Mouse (Mus musculus) heart, postnatal 10 days (tissue): Measurements from ENCODE around the gene Rassf4. TPM values are rescaled to one million over a fixed set of nuclear protein-coding genes. Genes with fewer than 3 reads are reported as not detected.

Experiments used
- DNase-seq, 2 experiments: peaks; one replicate each; pipeline ENCODE4 v3.0.0; 2021
- intact Hi-C: fragments of 180-260 bp; cut with DNase I; formaldehyde crosslinking; loops from one replicate; pipeline ENCODE4 v1.15.1; 2025
- total RNA-seq, 2 experiments: library from RNA; stranded (reverse); gene quantifications; 2 replicates each; pipeline ENCODE4 v1.2.3; 2021

The Rassf4 gene
- total RNA-seq, 2 experiments from 2014 or later: 5.0 to 6.5 TPM

DNA sequence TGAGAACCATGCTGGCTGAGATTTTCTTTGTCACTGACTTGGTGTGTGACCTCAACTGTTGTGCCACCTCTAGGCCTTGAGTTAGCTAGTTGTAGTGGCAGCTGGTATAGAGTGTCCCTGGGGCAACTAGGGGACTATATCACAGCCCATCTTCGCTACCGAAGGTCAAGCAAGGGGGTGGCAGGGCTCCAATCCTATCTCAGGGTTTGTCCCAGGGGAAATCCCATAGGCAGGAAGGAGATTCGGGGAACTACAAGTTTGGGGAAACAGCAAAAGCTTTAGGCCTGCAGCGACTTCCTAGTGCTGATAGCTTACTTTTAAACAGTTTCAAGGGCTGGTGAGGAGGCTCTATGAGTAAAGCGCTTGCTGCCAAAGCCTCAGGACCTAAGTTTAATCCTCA, 1.4 kb downstream of the Rassf4 start:
- intact Hi-C loops: no loop called here

GRCm38 (mm10) chr6:116671768-116672167, 2.0 kb downstream of the Rassf4 start:
- intact Hi-C loops: no loop called here
- no peak for DNase-seq

More for the DNA sequence above, 1.4 kb downstream of the Rassf4 start:
- peak in 1 of 2 experiments; percentile 30 for DNase-seq

DNA sequence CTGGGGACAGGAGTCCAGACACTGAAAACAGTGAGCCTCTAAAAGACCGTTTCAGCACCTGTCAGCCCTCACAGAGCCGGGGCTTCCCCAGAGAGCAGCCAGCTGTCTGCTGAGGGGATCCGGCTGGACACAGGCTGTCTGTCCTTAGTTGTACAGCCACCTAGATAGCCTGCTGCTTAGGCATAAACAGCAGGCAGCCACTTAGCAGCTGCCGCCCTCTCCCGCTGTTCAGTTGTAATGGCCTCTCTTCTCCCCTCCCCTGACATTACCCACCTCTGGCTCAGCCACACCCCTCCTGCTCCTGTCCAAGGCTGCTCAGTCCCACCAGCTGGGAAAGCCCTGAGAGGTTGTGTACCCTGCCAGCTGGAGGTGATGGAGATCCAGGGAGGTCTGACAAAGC, 2.7 kb downstream of the Rassf4 start:
- DNase-seq: peak; percentile 61 to 71

DNA sequence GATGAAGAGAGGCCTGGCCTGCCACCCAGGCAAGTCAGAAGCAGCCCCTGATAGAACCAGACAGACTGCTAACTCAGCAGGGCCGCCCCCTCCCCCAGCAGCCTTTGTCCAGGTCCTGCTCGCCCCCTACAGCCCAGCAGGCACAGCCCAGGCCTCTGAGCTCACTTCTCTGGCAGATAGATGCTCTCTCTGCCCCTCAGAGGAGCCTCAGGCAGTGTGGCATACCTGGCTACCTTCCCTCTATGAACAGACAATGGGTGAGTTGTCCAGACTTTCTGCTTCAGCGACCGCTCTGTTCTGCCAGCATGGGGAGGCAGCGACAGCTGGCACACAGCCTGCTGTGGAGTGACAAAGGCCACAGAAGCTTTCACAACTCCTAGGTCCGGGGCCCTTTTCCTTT, 3.6 kb downstream of the Rassf4 start:
- DNase-seq: peak in 1 of 2 experiments; percentile 46
- intact Hi-C loops: no loop called here

More for the DNA sequence above, 2.7 kb downstream of the Rassf4 start:
- intact Hi-C loops: no loop called here

- DNase-seq: no peak
- intact Hi-C loops: no loop called here
Observed at GRCm38 (mm10) chr6:116668682-116669470, 4.9 kb downstream of the Rassf4 start.

DNA sequence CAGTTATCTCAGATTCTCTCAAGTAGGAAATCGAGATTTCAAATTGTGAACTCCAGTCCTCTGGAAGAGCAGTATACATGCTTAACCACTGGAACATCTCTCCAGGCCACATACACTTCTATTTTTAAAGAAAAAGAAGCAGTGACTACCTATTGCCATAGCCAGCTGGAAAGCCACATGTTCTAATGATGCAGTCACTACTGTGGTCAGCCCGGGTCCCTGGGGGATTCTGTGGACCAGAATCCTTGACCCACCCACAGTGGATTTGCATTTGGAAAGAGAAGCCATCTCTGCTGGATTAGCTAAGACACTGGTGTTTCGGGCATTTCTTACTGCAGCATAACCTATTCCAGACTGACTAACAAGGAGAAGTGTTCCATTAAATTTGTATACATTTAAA, 6.4 kb downstream of the Rassf4 start:
- intact Hi-C loops: no loop called here
- DNase-seq: no peak

DNA sequence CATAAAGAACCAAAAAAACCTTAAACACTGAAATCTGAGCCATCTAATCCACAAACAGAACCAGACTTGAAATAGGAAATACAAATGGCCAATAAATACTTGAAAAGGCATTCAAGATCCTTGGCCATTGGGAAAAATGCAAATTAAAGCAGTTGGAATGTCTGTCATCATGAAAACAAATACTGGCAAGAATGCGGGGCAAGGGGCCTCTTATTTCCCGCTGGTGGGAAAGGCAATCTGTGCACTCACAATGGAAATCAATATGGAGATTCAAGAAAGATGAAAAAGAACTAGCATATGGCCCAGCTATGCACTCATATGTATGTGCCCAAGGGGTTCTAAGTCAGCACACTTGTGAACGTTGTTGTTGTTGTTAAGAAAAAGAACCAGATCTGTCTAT, 6.9 kb downstream of the Rassf4 start:
- no peak for DNase-seq
- intact Hi-C loops: no loop called here

GRCm38 (mm10) chr6:116666085-116666750, 7.5 kb downstream of the Rassf4 start:
- intact Hi-C loops: no loop called here
- DNase-seq: no peak

GRCm38 (mm10) chr6:116664830-116665229, 8.9 kb downstream of the Rassf4 start:
- intact Hi-C loops: no loop called here
- no peak for DNase-seq

GRCm38 (mm10) chr6:116664031-116664430, 9.7 kb downstream of the Rassf4 start:
- intact Hi-C loops: no loop called here
- DNase-seq: no peak

GRCm38 (mm10) chr6:116663364-116663763, 10.4 kb downstream of the Rassf4 start:
- intact Hi-C loops: no loop called here
- DNase-seq: no peak

DNA sequence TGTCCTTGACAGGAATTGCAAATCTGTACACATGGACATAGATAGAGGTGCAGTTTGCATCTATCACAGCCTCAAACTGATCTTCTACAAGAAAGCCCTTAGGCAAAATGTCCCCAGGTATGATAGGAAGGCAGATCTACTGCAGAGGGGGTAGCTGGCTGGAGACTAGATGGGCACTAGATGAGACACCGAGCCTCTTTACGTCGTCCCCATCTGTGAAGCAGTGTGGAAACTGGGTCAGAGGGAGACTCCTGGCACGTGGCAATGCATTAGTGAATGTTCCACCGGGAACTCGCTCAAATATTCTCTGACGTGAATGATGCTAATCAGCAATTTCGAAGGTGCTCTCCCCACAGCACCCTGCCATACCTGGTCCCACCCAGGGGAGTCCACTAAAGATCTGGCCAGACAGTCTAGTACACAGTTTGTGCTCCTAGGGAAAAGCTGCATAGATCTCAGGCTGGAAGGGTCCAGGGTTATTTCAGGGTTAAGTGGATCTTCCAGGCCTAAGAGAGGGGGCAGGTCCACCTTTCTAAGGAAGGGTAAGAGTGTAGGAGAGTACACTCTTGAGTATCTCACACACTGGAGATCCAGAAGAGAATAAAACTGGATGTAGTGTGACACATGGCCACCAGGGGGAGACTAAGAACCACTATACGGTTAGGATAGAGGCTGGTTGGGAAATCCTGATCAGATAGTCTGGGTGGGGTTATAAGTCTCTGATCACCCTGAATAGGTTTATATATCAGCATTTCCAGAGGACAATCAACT, 19.9 kb downstream of the Rassf4 start:
- DNase-seq: peak; percentile 65 to 81
- intact Hi-C loops: loop anchor here (1.0 to 10.0 kb wide), 5 partner anchors 37 to 1171 kb away; partner anchors contain the start of gene Cxcl12

DNA sequence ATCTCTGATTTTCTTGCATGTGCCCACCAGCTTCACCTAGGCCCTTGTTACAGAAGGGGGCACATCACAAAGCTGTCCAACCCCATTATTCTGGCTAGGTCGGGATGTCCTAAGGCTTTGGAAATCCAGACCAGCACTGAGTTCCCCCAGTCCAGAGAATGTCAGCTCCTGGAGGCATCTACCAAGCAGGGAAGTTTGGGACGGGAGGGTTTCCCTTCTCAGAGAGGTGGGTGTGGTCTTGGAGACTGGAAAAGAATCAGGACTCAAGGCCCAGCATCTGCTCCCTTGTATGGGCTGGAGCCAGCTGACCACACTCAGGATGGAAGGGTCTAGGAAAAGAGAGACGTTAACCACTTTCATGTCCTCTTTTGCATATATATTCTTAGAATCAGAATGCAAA, 20.6 kb downstream of the Rassf4 start:
- no peak for DNase-seq
- intact Hi-C loops: loop anchor here (5.0 to 10.0 kb wide), 3 partner anchors 36 to 512 kb away; partner anchors contain the start of gene Cxcl12

DNA sequence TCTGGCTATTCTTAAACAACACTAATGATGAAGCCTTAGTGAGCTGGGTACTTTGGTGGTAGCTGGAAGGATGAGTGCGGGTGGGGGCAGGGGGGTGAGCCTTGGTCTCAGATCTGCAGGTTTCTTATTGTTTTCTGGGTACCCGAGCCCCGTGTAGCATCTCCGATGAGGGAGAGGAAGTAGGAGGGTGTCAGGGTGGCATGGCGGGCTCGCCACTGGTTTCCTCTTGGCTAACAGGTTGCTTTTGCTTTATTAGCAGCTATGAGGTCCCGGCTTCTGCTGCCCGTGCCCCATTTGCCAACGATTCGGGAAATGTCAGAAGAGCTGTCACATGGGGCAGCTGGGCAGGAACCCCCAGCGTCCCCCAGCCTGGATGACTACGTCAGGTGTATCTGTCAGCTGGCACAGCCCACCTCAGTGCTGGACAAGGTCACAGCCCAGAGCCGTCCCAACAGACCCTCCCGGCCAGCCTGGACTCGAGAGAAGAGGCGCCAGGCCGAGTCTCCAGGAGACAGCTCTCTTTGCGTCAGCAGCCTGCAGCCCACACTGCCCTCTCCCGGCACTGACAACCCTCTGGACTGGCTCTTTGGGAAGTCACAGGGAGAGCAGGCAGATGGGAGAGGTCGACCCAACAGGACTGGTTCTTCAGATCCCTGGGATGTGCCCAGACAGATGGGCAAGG, 22.2 kb downstream of the Rassf4 start:
- intact Hi-C loops: loop anchor here (1.0 to 10.0 kb wide), 4 partner anchors 19 to 513 kb away; partner anchors contain the start of gene Cxcl12
- peak; percentile 83 to 87 for DNase-seq

- peak; percentile 70 to 84 for DNase-seq
- intact Hi-C loops: loop anchor here (5.0 to 10.0 kb wide), 3 partner anchors 33 to 514 kb away; partner anchors contain the start of gene Cxcl12
Observed at GRCm38 (mm10) chr6:116650406-116650805, 23.3 kb downstream of the Rassf4 start, which contains the start of gene Depp1. Gene Depp1, plus strand, starts transcription at chr6:116650609.

GRCm38 (mm10) chr6:116649811-116650210, 23.9 kb downstream of the Rassf4 start:
- no peak for DNase-seq
- intact Hi-C loops: loop anchor here (5.0 to 10.0 kb wide), 3 partner anchors 33 to 515 kb away; partner anchors contain the start of gene Cxcl12

- DNase-seq: peak; percentile 51 to 70
- intact Hi-C loops: no loop called here
Observed at GRCm38 (mm10) chr6:116647763-116648162, 26.0 kb downstream of the Rassf4 start.

DNA sequence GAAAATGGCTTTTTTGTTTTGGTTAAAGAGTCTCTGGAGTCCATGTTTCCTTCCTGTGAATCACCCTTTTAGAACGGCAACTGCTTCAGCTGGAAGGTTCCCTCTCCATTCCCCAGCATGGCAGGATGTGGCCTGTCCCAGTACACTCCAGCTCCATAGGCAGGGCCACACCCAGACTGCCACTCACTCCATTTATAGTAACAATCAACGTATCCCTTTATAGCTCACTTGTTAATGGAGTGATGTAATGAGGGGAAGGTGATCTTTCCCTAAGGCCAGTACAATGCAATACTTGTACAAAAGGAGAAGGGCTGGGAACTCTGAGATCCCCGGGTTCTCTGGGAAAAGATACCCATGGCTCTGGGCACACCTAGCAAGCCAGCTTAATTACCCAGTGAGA, 29.4 kb downstream of the Rassf4 start:
- no peak for DNase-seq
- intact Hi-C loops: no loop called here

GRCm38 (mm10) chr6:116643881-116644280, 29.9 kb downstream of the Rassf4 start:
- no peak for DNase-seq
- intact Hi-C loops: no loop called here

DNA sequence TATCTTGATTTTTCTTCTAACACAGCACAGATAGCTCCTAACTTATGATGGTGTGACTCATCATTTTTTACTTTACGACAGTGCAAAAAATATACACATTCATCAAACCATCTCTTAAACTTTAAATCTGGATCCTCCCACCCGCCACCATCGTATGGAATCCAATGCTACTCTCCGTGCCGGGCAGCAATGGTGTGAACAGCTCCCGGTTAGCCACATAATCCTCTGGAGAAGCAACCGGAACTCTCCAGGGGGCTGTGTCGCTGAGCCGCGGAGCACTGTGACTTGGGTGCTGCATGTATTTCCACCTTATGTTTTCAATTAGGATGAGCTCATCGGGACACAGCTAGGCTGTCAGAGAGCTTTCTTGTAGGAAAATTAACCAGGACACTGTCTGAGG, 30.8 kb downstream of the Rassf4 start:
- no peak for DNase-seq
- intact Hi-C loops: no loop called here
